Mouse (Mus musculus): ENCODE measurements around the gene Xlr3a.
"Not testable (repeated sequence)": the region's sequence is repeated elsewhere in the genome, so short reads cannot be mapped to it uniquely, and the experiment has no call there.

The Xlr3a gene

DNA sequence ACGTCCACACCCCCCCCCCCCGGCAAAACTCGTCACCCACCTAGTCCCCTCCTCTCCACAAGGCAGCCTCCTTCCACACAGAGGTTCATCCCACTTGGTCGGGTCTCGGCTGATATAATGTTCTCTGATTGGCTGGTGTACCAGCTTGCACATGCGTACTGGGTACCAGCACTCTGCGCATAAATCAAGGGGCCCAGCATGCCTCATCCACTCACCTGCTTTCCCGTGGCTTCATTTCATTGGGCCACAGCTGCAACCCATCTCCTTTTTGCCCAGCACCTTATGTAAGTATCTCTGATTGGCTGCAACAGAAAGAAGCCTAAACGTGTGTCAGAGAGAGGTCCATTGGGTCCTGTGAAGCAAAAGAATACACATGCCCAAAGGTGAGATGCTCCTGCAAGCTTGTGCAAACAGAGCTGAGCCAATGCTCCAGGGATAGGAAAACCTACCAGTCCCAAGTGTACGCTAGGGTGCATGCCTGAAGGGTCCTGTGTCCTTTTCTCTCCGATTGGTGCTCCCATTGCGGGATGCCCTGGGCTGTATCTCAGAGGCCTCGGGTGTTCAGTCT lies at the start of gene Xlr3a:
Gene Xlr3a (minus strand): TSS at position 155 of the 568 bp plus-strand sequence.
- not testable (repeated sequence) for DNase-seq (ENCODE audit: low spot score in 2 of 2)

DNA sequence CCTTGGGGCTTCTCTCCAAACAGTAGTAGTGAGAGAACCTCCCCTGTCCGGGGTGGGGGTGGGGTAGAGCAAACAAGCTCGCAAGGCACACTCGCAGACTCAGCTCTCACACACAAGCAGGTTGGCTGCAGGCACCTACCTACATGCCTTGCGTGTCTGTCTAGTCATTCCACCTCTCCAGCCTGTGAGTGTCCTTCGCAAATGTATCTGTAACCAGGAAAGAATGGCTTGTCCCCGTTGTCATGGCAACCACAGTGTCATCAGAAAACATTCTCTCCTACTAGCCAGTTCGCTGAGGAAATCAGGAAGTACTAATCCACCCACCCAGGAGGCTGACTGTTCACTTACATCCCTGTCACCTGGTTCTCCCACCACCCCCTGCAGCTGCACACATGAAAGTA lies 46.3 kb upstream of the Xlr3a start:
- not testable (repeated sequence) for DNase-seq (ENCODE audit: low spot score in 2 of 2)

DNA sequence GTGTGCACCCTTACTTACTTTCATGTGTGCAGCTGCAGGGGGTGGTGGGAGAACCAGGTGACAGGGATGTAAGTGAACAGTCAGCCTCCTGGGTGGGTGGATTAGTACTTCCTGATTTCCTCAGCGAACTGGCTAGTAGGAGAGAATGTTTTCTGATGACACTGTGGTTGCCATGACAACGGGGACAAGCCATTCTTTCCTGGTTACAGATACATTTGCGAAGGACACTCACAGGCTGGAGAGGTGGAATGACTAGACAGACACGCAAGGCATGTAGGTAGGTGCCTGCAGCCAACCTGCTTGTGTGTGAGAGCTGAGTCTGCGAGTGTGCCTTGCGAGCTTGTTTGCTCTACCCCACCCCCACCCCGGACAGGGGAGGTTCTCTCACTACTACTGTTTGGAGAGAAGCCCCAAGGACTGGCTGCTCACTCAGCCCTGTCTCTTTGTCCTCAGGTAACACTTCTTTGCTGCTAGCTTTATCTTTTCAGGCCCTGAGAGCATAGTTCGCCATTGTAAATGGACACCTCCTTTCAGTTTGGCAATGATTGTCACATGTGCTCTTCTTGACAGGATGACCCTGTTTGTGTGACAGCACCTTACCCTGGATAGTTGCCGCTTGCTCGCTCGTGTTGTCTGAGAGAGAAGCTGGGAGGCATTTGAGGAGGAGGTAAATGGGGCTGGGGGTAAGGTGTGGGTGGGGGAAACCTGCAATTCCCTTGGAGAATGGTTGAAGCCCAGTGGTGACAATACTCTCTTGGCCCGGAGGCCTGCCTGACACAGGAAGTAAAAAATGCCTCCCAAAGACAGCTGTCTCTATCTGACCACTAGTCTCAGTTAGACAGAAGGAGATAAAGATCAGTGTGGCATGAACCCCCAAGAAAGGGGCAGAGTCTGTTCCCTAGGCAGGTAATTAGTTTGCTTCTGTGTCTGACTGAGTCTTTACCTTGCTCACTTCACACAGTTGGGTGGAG lies 26.2 kb upstream of the Xlr3a start:
- not testable (repeated sequence) for DNase-seq (ENCODE audit: low spot score in 2 of 2)

DNA sequence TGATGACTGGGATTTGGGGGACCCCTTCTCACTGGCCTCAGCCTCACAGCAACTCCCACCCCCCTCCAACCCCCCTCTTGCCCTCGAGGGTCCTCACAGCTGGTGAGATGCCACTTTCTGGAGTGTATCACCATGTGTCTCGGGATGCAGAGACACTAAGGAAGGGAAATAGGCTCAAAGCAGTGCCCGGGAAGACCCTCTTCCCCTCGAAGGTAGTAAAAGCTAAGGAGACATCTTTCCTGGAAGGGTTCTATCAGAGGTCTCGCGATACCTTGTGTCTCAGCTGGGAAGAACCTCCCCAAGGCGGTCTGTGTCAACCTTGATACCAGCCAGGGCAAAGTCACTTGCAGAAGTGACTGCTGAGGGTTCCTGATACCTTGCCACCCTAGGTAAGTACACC lies 19.9 kb upstream of the Xlr3a start, which contains the start of gene Gm14685:
Gene Gm14685 (plus strand): TSS at position 301 of the 400 bp plus-strand sequence.
- DNase-seq (ENCODE audit: low spot score in 2 of 2) = not testable (repeated sequence)

DNA sequence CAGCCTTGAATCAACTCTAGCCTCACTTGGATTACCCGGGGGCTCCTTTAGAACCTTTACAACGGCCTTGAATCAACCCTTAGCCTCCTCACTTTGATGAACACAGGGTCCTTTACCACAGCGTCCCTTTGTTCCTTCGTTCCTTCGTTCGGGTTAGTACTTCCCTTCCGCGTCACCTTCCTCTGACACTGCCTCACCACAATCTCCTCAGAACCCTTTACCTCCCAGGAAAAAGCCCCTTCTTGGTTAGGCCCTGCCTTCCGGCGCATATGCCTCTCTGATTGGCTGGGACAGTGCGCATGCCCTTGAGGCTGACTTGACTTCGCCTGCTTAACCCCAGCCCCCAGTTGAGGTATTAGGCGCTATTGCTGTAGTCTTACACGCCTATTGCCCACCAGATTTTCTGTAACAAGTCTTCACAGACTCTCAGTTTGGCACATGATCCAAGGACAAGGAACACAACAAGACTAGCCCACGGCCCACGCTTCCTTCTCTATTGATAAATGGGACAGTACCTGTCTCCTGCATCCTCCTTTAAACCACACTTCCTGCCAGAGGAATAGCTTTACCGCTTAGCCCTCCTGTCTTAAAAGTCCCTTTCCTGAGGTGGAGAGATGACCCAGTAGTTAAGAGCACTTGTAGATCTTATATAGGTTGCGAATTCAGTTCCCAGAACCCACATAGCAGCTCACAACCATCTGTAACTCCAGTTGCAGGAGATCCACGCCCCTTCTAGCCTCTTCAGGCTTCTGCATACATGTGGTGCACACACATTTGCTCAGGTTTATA lies 14.4 kb downstream of the Xlr3a start, which contains the start of gene Xlr4a:
Gene Xlr4a (minus strand): TSS at position 212 of the 789 bp plus-strand sequence.
- not testable (repeated sequence) for DNase-seq (ENCODE audit: low spot score in 2 of 2)

DNA sequence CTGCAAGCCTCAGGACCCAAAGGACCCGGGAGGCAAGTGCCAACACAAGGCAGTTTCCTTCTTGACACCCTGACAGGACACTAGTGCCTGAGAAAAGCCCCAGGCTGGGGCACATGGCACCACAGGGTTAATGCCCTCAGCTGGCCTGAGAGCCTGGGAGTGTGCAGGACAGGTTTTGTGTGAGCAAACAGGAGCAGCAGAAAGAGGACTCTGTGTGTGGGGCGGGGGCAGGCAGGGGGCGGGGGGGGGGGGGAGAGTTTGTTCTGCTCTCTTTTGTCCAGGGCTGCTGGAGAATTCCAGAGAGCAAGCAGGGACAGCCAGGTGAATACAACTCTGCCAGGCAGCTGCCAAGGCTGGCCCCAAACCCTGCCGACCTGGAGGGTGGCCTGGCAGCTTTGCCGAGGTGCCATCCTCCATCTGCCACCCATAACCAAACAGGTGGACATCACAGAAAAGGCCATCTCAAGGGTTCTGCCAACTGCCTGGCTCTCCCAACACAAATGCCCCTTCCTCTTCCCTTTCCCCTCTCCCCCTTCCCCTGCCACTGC lies 30.1 kb downstream of the Xlr3a start:
- DNase-seq (ENCODE audit: low spot score in 2 of 2) = not testable (repeated sequence)

DNA sequence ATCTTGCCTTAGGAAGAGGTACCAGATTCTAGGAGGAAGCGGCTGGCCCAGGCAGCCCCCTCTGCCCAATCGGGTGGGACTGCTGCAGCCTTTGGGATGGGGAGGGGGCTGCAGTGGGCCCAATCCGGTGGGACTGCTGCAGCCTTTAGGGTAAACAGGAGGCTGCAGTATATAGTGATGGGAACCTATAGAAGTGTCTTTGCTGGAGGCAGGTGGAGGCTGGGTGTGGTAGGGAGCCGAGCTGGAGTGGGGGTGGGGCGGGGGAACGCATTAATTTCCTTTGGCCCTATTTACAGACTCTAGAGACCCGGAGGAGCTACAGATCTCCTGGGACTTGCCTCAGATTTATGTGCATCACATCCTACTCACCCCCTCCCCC lies 32.5 kb downstream of the Xlr3a start, which contains the start of gene Pnma3:
Gene Pnma3 (plus strand): TSS at position 373 of the 379 bp plus-strand sequence.
- no peak for DNase-seq (ENCODE audit: low spot score in 2 of 2)

DNA sequence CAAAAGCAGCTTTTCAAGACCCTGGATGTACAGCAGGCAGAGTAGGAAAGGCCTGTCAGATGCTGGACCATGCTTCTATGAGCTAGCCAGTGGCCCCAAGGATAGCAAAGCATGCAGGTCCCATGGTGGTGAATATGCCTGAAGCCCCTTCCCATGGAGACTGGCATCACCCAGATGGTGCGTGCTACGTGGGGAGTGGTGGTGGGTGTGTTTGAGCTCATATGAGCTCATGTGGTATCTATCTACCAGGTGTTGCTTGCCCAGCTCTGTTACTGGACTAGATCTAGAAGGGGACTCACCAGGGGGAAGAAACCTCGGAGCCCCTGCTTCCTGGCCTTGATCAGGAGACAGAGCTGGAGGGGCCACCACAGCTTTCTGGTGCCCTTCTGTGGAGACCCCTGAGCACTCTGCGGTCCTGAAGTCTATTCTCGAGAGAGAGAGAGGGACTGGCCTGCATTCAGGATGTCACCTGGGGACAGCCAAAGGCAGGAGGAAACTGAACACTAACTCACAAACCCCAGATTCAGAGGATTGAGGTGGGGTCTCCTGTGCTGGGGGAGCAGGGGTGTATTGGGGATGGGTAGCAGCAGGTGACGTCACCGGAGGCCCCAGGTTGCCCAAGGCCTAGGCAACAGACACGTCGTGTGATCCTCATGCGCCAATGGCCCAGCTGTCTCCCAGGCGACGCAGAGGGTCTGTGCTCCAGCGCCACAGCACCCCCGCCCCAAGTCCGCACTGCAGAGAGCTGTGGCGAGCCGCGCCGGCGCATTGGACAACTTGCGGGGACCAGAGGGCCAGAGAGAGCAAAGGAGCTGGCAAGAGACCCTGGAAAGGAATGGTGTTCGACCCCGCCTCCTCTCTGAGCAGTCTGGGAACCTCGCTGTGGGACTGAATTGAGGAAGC lies 33.1 kb downstream of the Xlr3a start:
- no peak for DNase-seq (ENCODE audit: low spot score in 2 of 2)

DNA sequence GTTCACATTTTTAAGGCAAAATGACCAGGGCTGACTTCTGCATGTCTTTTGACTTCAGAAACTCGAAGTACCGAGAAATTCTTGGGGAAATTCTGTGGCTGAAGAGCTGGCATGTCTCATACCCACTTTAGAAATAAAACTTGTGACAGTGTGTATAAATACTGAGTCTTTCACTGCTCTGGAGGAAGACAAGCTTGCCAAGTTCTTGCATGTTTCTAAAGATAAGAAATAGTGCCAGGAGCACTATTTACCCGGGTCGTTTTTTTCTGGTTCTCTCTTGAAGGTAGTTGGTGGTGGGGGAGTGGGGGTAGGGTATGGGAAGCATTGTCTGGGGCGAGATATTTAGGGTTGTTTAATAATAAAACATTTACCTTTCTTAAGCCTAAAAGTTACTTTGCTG lies 34.6 kb downstream of the Xlr3a start:
- no peak for DNase-seq (ENCODE audit: low spot score in 2 of 2)

DNA sequence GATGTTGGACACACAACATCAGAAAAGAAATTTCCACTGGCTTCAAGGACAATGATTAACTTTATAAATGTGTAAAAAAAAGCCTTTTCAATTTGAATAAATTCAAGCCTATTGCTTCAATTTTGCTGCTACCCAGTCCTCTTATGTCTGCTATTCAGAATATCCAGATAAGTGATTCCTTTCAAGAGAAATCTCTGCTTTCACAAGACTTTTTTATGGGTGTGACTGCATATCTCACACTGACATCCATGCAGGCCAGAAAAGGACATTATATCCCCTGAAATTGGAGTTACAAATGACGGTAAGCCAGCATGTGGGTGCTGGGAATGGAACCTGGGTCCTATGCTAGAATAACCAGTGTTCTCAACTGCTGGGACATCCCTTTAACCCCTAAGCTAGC lies 35.4 kb downstream of the Xlr3a start:
- no peak for DNase-seq (ENCODE audit: low spot score in 2 of 2)

DNA sequence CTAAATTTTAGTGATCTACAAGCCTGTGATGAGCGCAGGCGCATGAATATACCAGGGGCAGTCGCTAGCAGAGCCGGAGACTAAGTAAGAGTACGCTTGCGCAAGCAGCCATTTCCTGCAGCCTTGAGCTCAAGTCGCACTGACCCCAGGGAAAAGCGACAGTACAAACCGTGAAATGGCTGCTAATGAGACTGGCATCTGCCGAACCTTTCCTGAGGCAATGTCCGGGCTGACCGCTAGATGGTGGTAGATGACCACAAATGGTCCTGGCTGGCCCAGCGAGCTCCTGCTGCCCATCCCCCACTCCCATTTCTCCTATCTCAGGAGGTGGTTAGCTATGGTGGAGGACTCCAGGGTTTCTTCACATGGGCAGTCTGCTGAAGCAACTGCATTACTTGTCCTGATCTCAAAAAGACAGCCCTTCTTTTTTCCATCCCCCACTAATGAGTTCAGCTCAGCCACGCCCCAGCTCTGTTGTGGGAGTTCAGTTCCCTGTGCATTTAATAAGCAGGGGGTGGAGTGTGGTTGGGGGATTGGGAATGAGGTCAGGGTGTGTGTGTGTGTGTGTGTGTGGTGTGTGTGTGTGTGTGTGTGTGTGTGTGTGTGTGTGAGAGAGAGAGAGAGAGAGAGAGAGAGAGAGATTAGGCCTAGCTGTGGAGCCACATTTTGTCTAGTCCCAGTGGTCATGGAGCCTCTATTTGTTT lies 42.9 kb downstream of the Xlr3a start:
- DNase-seq (ENCODE audit: low spot score in 2 of 2) = peak; percentile 76 to 87

DNA sequence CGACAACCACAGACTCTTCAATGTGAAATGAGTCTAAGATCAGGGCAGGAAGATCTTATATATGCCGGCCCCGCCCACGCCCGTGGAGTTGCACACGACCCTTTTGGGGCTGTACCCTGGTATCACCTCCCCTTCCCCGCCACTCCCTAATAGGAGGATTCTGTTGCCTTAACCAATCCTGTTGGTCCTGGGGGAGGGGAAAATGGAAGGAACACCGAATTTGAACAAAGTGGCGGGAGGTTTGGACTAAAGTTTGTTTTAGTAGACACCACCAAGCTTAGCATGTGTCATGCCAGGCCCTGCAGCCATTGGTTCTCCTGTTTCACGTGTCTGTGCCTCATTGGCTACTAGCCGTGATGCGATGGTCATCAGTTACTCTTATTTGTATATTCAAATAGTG lies 57.2 kb downstream of the Xlr3a start:
- no peak for DNase-seq (ENCODE audit: low spot score in 2 of 2)

DNA sequence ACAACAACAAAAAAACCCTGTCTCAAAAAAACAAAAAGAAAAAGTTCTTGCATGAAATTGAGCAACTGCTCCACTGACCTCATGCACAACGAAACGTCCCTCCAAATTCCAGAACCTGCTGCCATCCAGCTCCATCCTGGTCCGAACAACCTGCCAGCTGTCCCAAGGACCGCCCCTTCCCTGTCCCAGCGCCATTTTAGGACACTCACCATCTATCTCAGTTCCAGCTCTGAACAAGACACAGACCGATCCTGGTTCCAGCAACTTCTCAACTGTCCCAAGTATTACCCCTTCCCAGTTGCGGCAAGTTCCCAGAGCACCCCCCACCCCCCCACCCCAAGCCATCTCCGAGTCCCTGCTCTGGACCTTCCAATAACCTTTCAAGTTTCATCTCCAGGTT lies 58.1 kb downstream of the Xlr3a start:
- no peak for DNase-seq (ENCODE audit: low spot score in 2 of 2)

DNA sequence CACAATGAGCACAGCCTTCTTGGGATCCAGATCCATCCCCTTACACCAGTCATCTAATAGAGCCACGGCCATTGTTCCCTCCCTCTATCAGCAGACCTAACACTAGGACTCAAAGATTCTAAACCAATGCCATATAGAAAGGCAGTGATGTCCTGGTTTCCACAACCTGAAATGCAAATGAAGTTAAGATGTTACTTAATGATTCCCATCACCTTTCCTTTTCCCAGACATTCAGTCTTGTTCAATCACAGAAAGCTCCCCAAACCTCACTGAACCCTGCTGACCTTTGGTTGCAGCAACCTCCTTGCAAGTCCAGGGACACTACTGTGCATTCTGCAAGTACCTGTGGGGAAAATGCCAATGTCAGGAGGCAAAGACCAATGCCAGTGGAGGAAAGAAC lies 59.9 kb downstream of the Xlr3a start, which contains the start of gene Pnma5:
Gene Pnma5 (minus strand): TSS at position 101 of the 400 bp plus-strand sequence.
- no peak for DNase-seq (ENCODE audit: low spot score in 2 of 2)

Measured in spleen, postnatal 10 days (tissue).